ENCODE assay signal across 8 mouse cellular contexts in the genomic region with DNA sequence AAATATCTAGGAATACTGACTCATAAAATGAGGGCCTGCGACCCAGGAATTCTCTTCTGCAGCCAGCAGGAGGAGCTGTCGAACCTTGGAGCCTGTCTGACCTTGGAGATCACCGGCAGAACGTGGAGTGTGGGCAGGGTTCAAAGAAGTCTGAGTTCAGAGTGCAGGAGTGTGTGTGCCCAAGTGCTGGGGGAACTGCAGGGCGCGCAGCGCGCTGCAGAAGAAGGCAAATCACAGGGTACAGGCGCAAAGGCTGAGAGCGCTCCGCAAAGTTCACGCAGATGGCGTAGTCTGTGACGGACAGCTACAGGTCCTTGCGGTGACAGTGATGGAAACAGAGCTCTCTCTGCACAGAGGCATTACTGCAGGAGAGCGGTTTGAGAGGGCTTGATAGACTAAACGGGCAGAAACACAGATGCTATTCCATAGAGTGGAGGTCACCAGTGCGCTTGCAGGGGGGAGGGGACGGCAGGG. TPM values are rescaled to one million over a fixed set of nuclear protein-coding genes. Genes with fewer than 3 reads are reported as not detected.
DNase-seq lines count a peak whose midpoint lies in the region; ATAC-seq and TF ChIP-seq lines count a peak whose summit lies in the region.

No protein-coding gene starts in this region.

- intact Hi-C loops in left cerebral cortex, adult 2 months (cut with DNase I) = loop anchor here (1.0 to 5.0 kb wide), 3 partner anchors 49 to 269 kb away; a partner anchor contains a TSS

- H3K27ac ChIP-seq in hindbrain, embryonic 16.5 days (ENCODE audit: low read depth, low read length) = no peak overlapping the region
- H3K27ac ChIP-seq in left cerebral cortex, adult 2 months = no peak overlapping the region; the same call in 1 of the 2 replicates

- H3K27me3 ChIP-seq in hindbrain, embryonic 16.5 days (replicated peaks; ENCODE audit: control insufficient read depth, insufficient read depth, low read length) = peaks cover 2% of the 10 kb centered on the region; the same call in 1 of the 2 replicates
- H3K27me3 ChIP-seq in megakaryocyte, embryonic 14.5 days (replicated peaks) = peaks cover 3% of the 10 kb centered on the region

- ATAC-seq in activated CD4-positive, CD25-positive, alpha-beta regulatory T cell, adult 4 months = peak; percentile 76
- peak; percentile 82 for ATAC-seq in hindbrain, embryonic 16.5 days

- DNase-seq in cerebellum, postnatal 36 days = peak; percentile 73 to 79
- peak; percentile 77 for DNase-seq in gastrocnemius, adult 18-20 months (ENCODE audit: low spot score)
- DNase-seq in left cerebral cortex, adult 2 months (ENCODE audit: extremely low spot score in 1 of 2, low spot score in 2 of 2) = peak; percentile 63 to 67
- DNase-seq in right cerebral cortex, adult 18-20 months = peak; percentile 72
- peak; percentile 81 for DNase-seq in urinary bladder, postnatal 14 days (ENCODE audit: low spot score)

- H3K9me3 ChIP-seq in hindbrain, embryonic 16.5 days (ENCODE audit: control insufficient read depth, low read length) = no peaks in the 10 kb centered on the region
- no peaks in the 10 kb centered on the region for H3K9me3 ChIP-seq in megakaryocyte, embryonic 14.5 days

- H3K9ac ChIP-seq in hindbrain, embryonic 16.5 days (ENCODE audit: low read depth, low read length) = peak overlapping the region; percentile 53

- H3K36me3 ChIP-seq in hindbrain, embryonic 16.5 days (ENCODE audit: control insufficient read depth, insufficient read depth, low read length) = no peaks in the 10 kb centered on the region
- no peaks in the 10 kb centered on the region for H3K36me3 ChIP-seq in megakaryocyte, embryonic 14.5 days (replicated peaks; ENCODE audit: low read length)

- 2% methylated on average over 19 of the region's 19 CpGs for WGBS in hindbrain, embryonic 16.5 days

- H3K4me3 ChIP-seq in hindbrain, embryonic 16.5 days (ENCODE audit: low read length) = peak overlapping the region; percentile 49
- peak overlapping the region; percentile 28 for H3K4me3 ChIP-seq in left cerebral cortex, adult 2 months
- peak overlapping the region; percentile 91 for H3K4me3 ChIP-seq in megakaryocyte, embryonic 14.5 days (replicated peaks)

- TF ChIP-seq CTCF in left cerebral cortex, adult 2 months (IDR thresholded peaks at IDR 0.05) = peak; percentile 83

- H3K4me2 ChIP-seq in hindbrain, embryonic 16.5 days (ENCODE audit: low read length) = peak overlapping the region; percentile 91

- H3K4me1 ChIP-seq in hindbrain, embryonic 16.5 days (ENCODE audit: control insufficient read depth, insufficient read depth, low read depth, low read length) = peaks cover 5% of the 10 kb centered on the region
- peaks cover 60% of the 10 kb centered on the region for H3K4me1 ChIP-seq in megakaryocyte, embryonic 14.5 days

RNA-seq across cellular contexts. Expression of a gene that starts 8.4 kb away (rescaled TPM):
- not detected for polyA plus RNA-seq in activated CD4-positive, CD25-positive, alpha-beta regulatory T cell, adult 4 months (2017; shearing (Covaris generic))
- total RNA-seq in gastrocnemius, adult 18-20 months (2021) = 1,000 to 10,000 TPM; 2,037 to 2,233 TPM
- polyA plus RNA-seq in hindbrain, embryonic 16.5 days (2015; fragmentation: Nextera tagmentation; extraction: Ambion mirVana) = 2.0 TPM in 1 of 2 replicates, not detected in the other
- total RNA-seq in left cerebral cortex, adult 2 months (2021) = 1 to 10 TPM in 1 of 2 experiments, not detected in 1; 2.0 TPM
- not detected in 2 replicates for polyA plus RNA-seq in megakaryocyte, embryonic 14.5 days (2012; ENCODE audit: insufficient read depth, low replicate concordance)

RNA-seq across cellular contexts. Expression of a gene that starts 12.0 kb away (rescaled TPM):
- polyA plus RNA-seq in activated CD4-positive, CD25-positive, alpha-beta regulatory T cell, adult 4 months (2017; shearing (Covaris generic)) = not detected
- total RNA-seq in gastrocnemius, adult 18-20 months (2021) = not detected
- 0.65 and 0.75 TPM in 2 replicates for polyA plus RNA-seq in hindbrain, embryonic 16.5 days (2015; fragmentation: Nextera tagmentation; extraction: Ambion mirVana)
- 1 to 10 TPM in 1 of 2 experiments, under 1 TPM in 1; 0.68 to 1.2 TPM for total RNA-seq in left cerebral cortex, adult 2 months (2021)
- polyA plus RNA-seq in megakaryocyte, embryonic 14.5 days (2012; ENCODE audit: insufficient read depth, low replicate concordance) = 18.0 and 21.3 TPM in 2 replicates

RNA-seq across cellular contexts. Expression of a gene that starts 26.6 kb away (rescaled TPM):
- 1 to 10 TPM; 5.9 to 8.0 TPM for polyA plus RNA-seq in activated CD4-positive, CD25-positive, alpha-beta regulatory T cell, adult 4 months (2017; shearing (Covaris generic))
- 10 to 100 TPM; 22.5 to 25.5 TPM for total RNA-seq in gastrocnemius, adult 18-20 months (2021)
- 60.8 and 70.6 TPM in 2 replicates for polyA plus RNA-seq in hindbrain, embryonic 16.5 days (2015; fragmentation: Nextera tagmentation; extraction: Ambion mirVana)
- 10 to 100 TPM; 72.2 to 76.5 TPM for total RNA-seq in left cerebral cortex, adult 2 months (2021)
- 25.1 and 60.6 TPM in 2 replicates for polyA plus RNA-seq in megakaryocyte, embryonic 14.5 days (2012; ENCODE audit: insufficient read depth, low replicate concordance)

RNA-seq across cellular contexts. Expression of a gene that starts 26.9 kb away (rescaled TPM):
- polyA plus RNA-seq in activated CD4-positive, CD25-positive, alpha-beta regulatory T cell, adult 4 months (2017; shearing (Covaris generic)) = 100 to 1,000 TPM; 110 to 160 TPM
- 10 to 100 TPM; 83.0 to 87.8 TPM for total RNA-seq in gastrocnemius, adult 18-20 months (2021)
- polyA plus RNA-seq in hindbrain, embryonic 16.5 days (2015; fragmentation: Nextera tagmentation; extraction: Ambion mirVana) = 259 and 260 TPM in 2 replicates
- total RNA-seq in left cerebral cortex, adult 2 months (2021) = 100 to 1,000 TPM; 101 to 107 TPM
- 16.6 and 130 TPM in 2 replicates for polyA plus RNA-seq in megakaryocyte, embryonic 14.5 days (2012; ENCODE audit: insufficient read depth, low replicate concordance)

RNA-seq across cellular contexts. Expression of a gene that starts 32.5 kb away (rescaled TPM):
- 10 to 100 TPM; 15.2 to 15.6 TPM for polyA plus RNA-seq in activated CD4-positive, CD25-positive, alpha-beta regulatory T cell, adult 4 months (2017; shearing (Covaris generic))
- 1 to 10 TPM; 2.2 to 3.4 TPM for total RNA-seq in gastrocnemius, adult 18-20 months (2021)
- polyA plus RNA-seq in hindbrain, embryonic 16.5 days (2015; fragmentation: Nextera tagmentation; extraction: Ambion mirVana) = 8.3 and 10.4 TPM in 2 replicates
- 1 to 10 TPM; 4.5 to 4.7 TPM for total RNA-seq in left cerebral cortex, adult 2 months (2021)
- 6.6 and 7.4 TPM in 2 replicates for polyA plus RNA-seq in megakaryocyte, embryonic 14.5 days (2012; ENCODE audit: insufficient read depth, low replicate concordance)

Comparison
In these comparisons a context has a peak if more than half of its experiments do, and no peak if none do; other contexts are left out.
1. H3K4me3 ChIP-seq: peak in every context shown above with its lines; median percentile 91 in megakaryocyte, embryonic 14.5 days; 49 in hindbrain, embryonic 16.5 days; 28 in left cerebral cortex, adult 2 months.
2. RNA of a gene that starts 12.0 kb away (polyA plus RNA-seq): 18.0 to 21.3 TPM in megakaryocyte, embryonic 14.5 days; 0.65 to 0.75 TPM in hindbrain, embryonic 16.5 days and not detected in activated CD4-positive, CD25-positive, alpha-beta regulatory T cell, adult 4 months; every median in the first group is over 10 times any median in the second.
3. Peak in every context shown above with its lines, with median percentiles within 50 percentile points of each other: DNase-seq.